Mouse (Mus musculus) spleen, adult 2 months (tissue): Measurements from ENCODE around the gene Bmpr1a. TPM values are rescaled to one million over a fixed set of nuclear protein-coding genes. Genes with fewer than 3 reads are reported as not detected.
A peak's percentile ranks its signal among the peaks of the same experiment; 100 is the strongest.

Source experiments
- DNase-seq, 2 experiments: peaks; one replicate each; pipeline versions ENCODE4 v3.0.0 to v3.0.0-alpha.2; 2012 to 2021; ENCODE audit warnings: low spot score in 2 of 2, low read depth in 1 of 2
- H3K27ac ChIP-seq: fragments of 200-500 bp; 2 replicates; pipeline ENCODE4 v1.5.1; 2012; ENCODE audit warnings: low read length, inconsistent platforms; ENCODE audit not compliant: insufficient read depth
- H3K27me3 ChIP-seq: fragments of 200-500 bp; 2 replicates; pipeline ENCODE4 v1.6.1; 2012; ENCODE audit warnings: mild to moderate bottlenecking, moderate library complexity, low read length, inconsistent platforms; ENCODE audit not compliant: control insufficient read depth, insufficient read depth
- H3K36me3 ChIP-seq: fragments of 200-500 bp; 2 replicates; pipeline ENCODE4 v1.6.1; 2012; ENCODE audit warnings: mild to moderate bottlenecking, low read length, inconsistent platforms; ENCODE audit not compliant: control insufficient read depth, insufficient read depth
- H3K4me1 ChIP-seq: fragments of 200-500 bp; 2 replicates; pipeline ENCODE4 v1.6.1; 2011; ENCODE audit warnings: inconsistent platforms; ENCODE audit not compliant: control insufficient read depth, insufficient read depth, insufficient read length
- H3K4me3 ChIP-seq: fragments of 200-500 bp; 2 replicates; pipeline ENCODE4 v1.5.1; 2011; ENCODE audit warnings: mild to moderate bottlenecking, inconsistent platforms; ENCODE audit not compliant: insufficient read depth, insufficient read length; ENCODE audit errors: extremely low read depth
- CTCF ChIP-seq: fragments of 200-500 bp; IDR thresholded peaks from 2 replicates; pipeline ENCODE4 v1.5.1; 2011; ENCODE audit warnings: mild to moderate bottlenecking, inconsistent platforms; ENCODE audit not compliant: insufficient read depth, insufficient read length, insufficient replicate concordance; ENCODE audit errors: extremely low read depth
- POLR2A ChIP-seq: fragments of 200-500 bp; IDR thresholded peaks from 2 replicates; pipeline ENCODE4 v1.6.1; 2011; ENCODE audit warnings: low read depth, low read length, inconsistent platforms
- WGBS: fragments of 180-500 bp; shearing (Covaris S2); methylation state at CpG from one replicate; pipeline ENCODE4 v1.1.7; 2018; 5-methylcytosine and 5-hydroxymethylcytosine counted together
- polyA plus RNA-seq: library from polyadenylated mRNA; depleted of rRNA; stranded (reverse); fragments of >200 nt; gene quantifications from 2 replicates; pipeline ENCODE4 v1.2.3, GENCODE M21; 2012

Gene Bmpr1a
- polyA plus RNA-seq, 1 experiment = 1.0 TPM

- WGBS = 90% methylated on average over 1 of the region's 1 CpGs
- DNase-seq = no peak
- H3K27ac ChIP-seq = no peak overlapping the region
- TF ChIP-seq CTCF (no peak), POLR2A (no peak)
- no peaks in the 10 kb centered on the region; the same call in 1 of the 2 replicates for H3K27me3 ChIP-seq
- H3K4me3 ChIP-seq = no peak overlapping the region
- H3K36me3 ChIP-seq = no peaks in the 10 kb centered on the region
- no peaks in the 10 kb centered on the region for H3K4me1 ChIP-seq
Measured at GRCm38 (mm10) chr14:34458880-34459279, 44.3 kb downstream of the Bmpr1a start.

- no peak for TF ChIP-seq POLR2A
- no peaks in the 10 kb centered on the region for H3K36me3 ChIP-seq
- no peak for DNase-seq
- no peak overlapping the region for H3K27ac ChIP-seq
- no peaks in the 10 kb centered on the region; the same call in 1 of the 2 replicates for H3K27me3 ChIP-seq
- H3K4me1 ChIP-seq = no peaks in the 10 kb centered on the region
- WGBS = 82% methylated on average over 3 of the region's 3 CpGs
- H3K4me3 ChIP-seq = no peak overlapping the region
Measured at GRCm38 (mm10) chr14:34454282-34454681, 48.9 kb downstream of the Bmpr1a start.

- DNase-seq = no peak
- WGBS = 53% methylated on average over 6 of the region's 6 CpGs
Measured at GRCm38 (mm10) chr14:34453648-34454047, 49.5 kb downstream of the Bmpr1a start.

GRCm38 (mm10) chr14:34451872-34452271 is 51.3 kb downstream of the Bmpr1a start:
- Histone ChIP-seq H3K27me3 (no peaks in the 10 kb centered on the region; the same call in 1 of the 2 replicates), H3K27ac (no peak overlapping the region), H3K4me3 (no peak overlapping the region), H3K36me3 (no peaks in the 10 kb centered on the region), H3K4me1 (no peaks in the 10 kb centered on the region)
- TF ChIP-seq CTCF = no peak
- TF ChIP-seq POLR2A = no peak
- no peak for DNase-seq

More at GRCm38 (mm10) chr14:34453648-34454047, 49.5 kb downstream of the Bmpr1a start:
- H3K27me3 ChIP-seq = no peaks in the 10 kb centered on the region; the same call in 1 of the 2 replicates
- no peaks in the 10 kb centered on the region for H3K4me1 ChIP-seq
- no peak overlapping the region for H3K4me3 ChIP-seq
- H3K27ac ChIP-seq = no peak overlapping the region
- TF ChIP-seq CTCF (no peak), POLR2A (no peak)
- no peaks in the 10 kb centered on the region for H3K36me3 ChIP-seq

- no peaks in the 10 kb centered on the region; the same call in 1 of the 2 replicates for H3K27me3 ChIP-seq
- no peaks in the 10 kb centered on the region for H3K36me3 ChIP-seq
- no peaks in the 10 kb centered on the region for H3K4me1 ChIP-seq
- TF ChIP-seq POLR2A = no peak
- no peak for TF ChIP-seq CTCF
- 90% methylated on average over 5 of the region's 5 CpGs for whole genome bisulfite sequencing
- no peak overlapping the region for H3K27ac ChIP-seq
- H3K4me3 ChIP-seq = no peak overlapping the region
- DNase-seq = no peak
Measured at GRCm38 (mm10) chr14:34450451-34450850, 52.7 kb downstream of the Bmpr1a start.

GRCm38 (mm10) chr14:34449807-34450206 is 53.3 kb downstream of the Bmpr1a start:
- no peak overlapping the region for H3K27ac ChIP-seq
- no peak overlapping the region for H3K4me3 ChIP-seq
- 73% methylated on average over 9 of the region's 9 CpGs for WGBS
- H3K27me3 ChIP-seq = no peaks in the 10 kb centered on the region; the same call in 1 of the 2 replicates
- no peaks in the 10 kb centered on the region for H3K4me1 ChIP-seq
- no peak for TF ChIP-seq CTCF
- TF ChIP-seq POLR2A = no peak
- no peaks in the 10 kb centered on the region for H3K36me3 ChIP-seq
- peak in 1 of 2 experiments; percentile 5 for DNase-seq

- H3K27ac ChIP-seq = no peak overlapping the region
- no peaks in the 10 kb centered on the region for H3K27me3 ChIP-seq
- H3K4me1 ChIP-seq = no peaks in the 10 kb centered on the region
- H3K4me3 ChIP-seq = no peak overlapping the region
- DNase-seq = no peak
- TF ChIP-seq CTCF (no peak), POLR2A (no peak)
- no peaks in the 10 kb centered on the region for H3K36me3 ChIP-seq
Measured at GRCm38 (mm10) chr14:34448398-34448797, 54.7 kb downstream of the Bmpr1a start.
